ENCODE assay signal across 11 mouse cellular contexts in the genomic region with DNA sequence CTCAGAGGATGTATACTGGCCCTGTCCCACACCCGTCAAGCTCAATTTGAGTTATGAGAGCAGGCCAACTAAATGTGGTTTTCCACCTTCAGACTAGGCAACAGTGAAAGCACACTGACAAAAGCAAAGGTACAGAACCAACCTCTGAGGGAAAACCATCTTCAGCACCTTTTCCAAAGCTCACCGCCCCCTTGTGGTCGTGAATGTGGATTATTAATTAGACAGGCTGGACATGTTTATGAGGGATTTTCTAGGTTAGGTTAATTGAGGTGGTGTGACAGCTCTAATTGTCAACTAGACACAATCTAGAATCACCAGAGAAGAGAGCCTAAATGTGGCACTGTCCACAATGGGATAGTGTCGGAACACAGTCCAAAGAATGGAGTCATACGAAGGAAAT. TPM values are rescaled to one million over a fixed set of nuclear protein-coding genes. Genes with fewer than 3 reads are reported as not detected.
DNase-seq lines count a peak whose midpoint lies in the region; ATAC-seq and TF ChIP-seq lines count a peak whose summit lies in the region.
"Had no signal": no experiment of that assay in that cellular context is flagged by ENCODE, and none has a peak within 500 bp of the region (broad histone marks: within the 10 kb centered on the region; RNA-seq: fewer than 3 reads in every experiment).

No protein-coding gene starts in this region.

- 77% methylated on average over 5 of the region's 5 CpGs for WGBS in liver, adult 2 months
- 83% methylated on average over 5 of the region's 5 CpGs for WGBS in liver, embryonic 11.5 days

- TF ChIP-seq CTCF in liver, adult 2 months (IDR thresholded peaks at IDR 0.05; ENCODE audit: low read depth, low read length) = no peak

- TF ChIP-seq POLR2A in liver, adult 2 months (IDR thresholded peaks at IDR 0.05; ENCODE audit: extremely low read depth, insufficient read depth, low read length) = no peak

- DNase-seq in cerebellum, postnatal 10 days = peak; percentile 45 to 57
- DNase-seq in cerebellum, adult 11 months = no peak
- no peak for DNase-seq in liver, adult 2 months (ENCODE audit: extremely low read depth, low read depth, low spot score)
- no peak for DNase-seq in liver, embryonic 11.5 days (ENCODE audit: low spot score)
- DNase-seq in R1 (ENCODE audit: low read depth, low spot score) = peak; percentile 66
- DNase-seq in lung, postnatal 36 days = peak; percentile 55
- DNase-seq in layer of hippocampus, adult 11-12 months (ENCODE audit: low spot score) = no peak
- DNase-seq: heart, postnatal 36 days; right cerebral cortex, adult 18-20 months had no signal

- peaks cover 16% of the 10 kb centered on the region for H3K36me3 ChIP-seq in liver, adult 2 months (ENCODE audit: control insufficient read depth, insufficient read depth, low read length)
- peaks cover 9% of the 10 kb centered on the region for H3K36me3 ChIP-seq in liver, embryonic 11.5 days (ENCODE audit: control insufficient read depth, insufficient read depth, low read length)

- H3K4me3 ChIP-seq in liver, adult 2 months (ENCODE audit: insufficient read depth, low read depth, low read length) = no peak overlapping the region
- H3K4me3 ChIP-seq in liver, embryonic 11.5 days (ENCODE audit: low read depth, low read length) = no peak overlapping the region
- H3K4me3 ChIP-seq: midbrain, embryonic 12.5 days had no signal

- no peak overlapping the region for H3K9ac ChIP-seq in liver, adult 2 months (ENCODE audit: low read depth, low read length)
- no peak overlapping the region for H3K9ac ChIP-seq in liver, embryonic 11.5 days (ENCODE audit: low read depth, low read length)
- H3K9ac ChIP-seq: midbrain, embryonic 12.5 days had no signal

- H3K4me2 ChIP-seq in liver, embryonic 11.5 days = no peak overlapping the region
- H3K4me2 ChIP-seq: midbrain, embryonic 12.5 days had no signal

- H3K9me3 ChIP-seq in liver, embryonic 11.5 days (ENCODE audit: control insufficient read depth, low read length) = no peaks in the 10 kb centered on the region
- H3K9me3 ChIP-seq: midbrain, embryonic 12.5 days had no signal

- no peak for ATAC-seq in liver, embryonic 11.5 days (replicated peaks; ENCODE audit: low FRiP score)
- ATAC-seq in frontal cortex, adult (ENCODE audit: low TSS enrichment) = no peak

- no peaks in the 10 kb centered on the region for H3K27me3 ChIP-seq in liver, adult 2 months (ENCODE audit: control insufficient read depth, insufficient read depth, low read length)
- H3K27me3 ChIP-seq in liver, embryonic 11.5 days (replicated peaks; ENCODE audit: control insufficient read depth, insufficient read depth, low read length) = no peaks in the 10 kb centered on the region
- H3K27me3 ChIP-seq: midbrain, embryonic 12.5 days had no signal

- H3K79me2 ChIP-seq in liver, adult 2 months (ENCODE audit: control insufficient read depth, insufficient read depth, low read length) = peaks cover 32% of the 10 kb centered on the region

- peaks cover 44% of the 10 kb centered on the region for H3K4me1 ChIP-seq in liver, adult 2 months (ENCODE audit: control insufficient read depth, insufficient read depth, low read length)
- H3K4me1 ChIP-seq in liver, embryonic 11.5 days (replicated peaks; ENCODE audit: control insufficient read depth, insufficient read depth, low read length) = peaks cover 15% of the 10 kb centered on the region

- peak overlapping the region; percentile 99 for H3K27ac ChIP-seq in liver, adult 2 months (replicated peaks; ENCODE audit: insufficient read depth, low read depth, low read length)
- no peak overlapping the region for H3K27ac ChIP-seq in liver, embryonic 11.5 days (ENCODE audit: low read depth, low read length)
- H3K27ac ChIP-seq: midbrain, embryonic 12.5 days had no signal

RNA-seq across cellular contexts. Expression of a gene that starts 30.5 kb away (rescaled TPM):
- 19.2 and 21.8 TPM in 2 replicates for total RNA-seq in liver, adult 2 months (2014; rRNA removed)
- polyA plus RNA-seq in liver, adult 2 months (2012; rRNA removed) = 19.4 and 24.0 TPM in 2 replicates
- 51.3 and 54.7 TPM in 2 replicates for polyA plus RNA-seq in liver, embryonic 11.5 days (2014; fragmentation: Nextera tagmentation; extraction: Ambion mirVana)

RNA-seq across cellular contexts. Expression of a gene that starts 46.2 kb away (rescaled TPM):
- 2.5 and 3.1 TPM in 2 replicates for total RNA-seq in liver, adult 2 months (2014; rRNA removed)
- polyA plus RNA-seq in liver, adult 2 months (2012; rRNA removed) = 7.4 and 12.7 TPM in 2 replicates
- polyA plus RNA-seq in liver, embryonic 11.5 days (2014; fragmentation: Nextera tagmentation; extraction: Ambion mirVana) = 29.8 and 35.2 TPM in 2 replicates

Comparison
In these comparisons a context has a peak if more than half of its experiments do, and no peak if none do; other contexts are left out.
1. DNase-seq: peak in cerebellum, postnatal 10 days (2 of 2), R1 (single experiment) and lung, postnatal 36 days (single experiment); none in cerebellum, adult 11 months (single experiment), liver, adult 2 months (single experiment), liver, embryonic 11.5 days (single experiment) and layer of hippocampus, adult 11-12 months (single experiment).